Mouse (Mus musculus): ENCODE data around the gene Ache. TPM values are rescaled to one million over a fixed set of nuclear protein-coding genes. Genes with fewer than 3 reads are reported as not detected.

Ache gene
- polyA plus RNA-seq (2014; fragmentation: Illumina TruSeq; extraction: RNeasy Lipid Tissue Mini Kit (QIAGEN cat#74804); ENCODE audit: low read depth, low replicate concordance), result not detected

DNA sequence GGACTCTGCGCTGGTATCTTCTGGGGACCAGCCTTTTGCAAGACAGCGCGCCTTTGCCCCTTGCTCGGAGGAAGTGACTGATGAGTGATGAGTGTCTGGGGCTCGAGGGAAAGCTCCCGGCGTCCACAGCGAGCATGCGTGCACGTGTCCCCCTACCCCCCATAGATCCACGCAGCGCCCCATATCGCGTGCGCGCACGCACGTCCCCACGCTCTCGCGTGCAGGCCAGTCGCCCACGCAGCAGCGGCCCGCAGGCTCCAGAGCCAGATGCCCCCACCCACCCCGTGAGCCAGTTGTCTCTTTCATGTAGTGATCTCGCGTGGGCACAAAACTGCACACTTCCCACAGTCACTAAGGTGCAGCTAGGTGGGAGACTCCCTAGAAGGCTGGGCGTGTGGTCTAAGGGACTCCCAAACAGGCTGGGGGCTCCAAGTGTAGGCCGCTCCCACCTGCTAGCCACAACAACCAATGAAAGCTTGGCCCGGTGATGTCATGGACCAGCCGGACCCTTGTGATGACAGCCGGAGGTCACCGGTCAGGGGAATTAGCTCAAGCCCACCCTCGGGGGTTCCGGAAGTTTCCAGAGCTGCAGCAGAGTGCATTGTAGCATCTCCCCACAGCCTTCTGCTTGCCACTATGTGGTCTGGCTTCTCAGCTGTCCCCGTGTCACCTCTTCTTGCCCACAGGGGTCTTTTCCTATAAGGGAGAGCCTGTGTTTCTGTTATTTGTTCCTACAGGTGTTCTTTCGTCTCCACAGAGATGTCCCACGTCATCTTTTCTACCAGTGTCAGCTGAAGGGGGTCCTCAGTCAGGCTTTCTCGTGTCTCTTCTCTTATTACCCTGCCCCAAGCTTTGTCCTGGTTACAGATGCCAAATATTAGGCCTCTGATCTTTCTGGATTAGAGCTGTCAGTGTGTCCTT lies at the start of gene Ache:
Gene Ache, plus strand, starts transcription at position 488 of the 921 bp plus-strand sequence.

DNA sequence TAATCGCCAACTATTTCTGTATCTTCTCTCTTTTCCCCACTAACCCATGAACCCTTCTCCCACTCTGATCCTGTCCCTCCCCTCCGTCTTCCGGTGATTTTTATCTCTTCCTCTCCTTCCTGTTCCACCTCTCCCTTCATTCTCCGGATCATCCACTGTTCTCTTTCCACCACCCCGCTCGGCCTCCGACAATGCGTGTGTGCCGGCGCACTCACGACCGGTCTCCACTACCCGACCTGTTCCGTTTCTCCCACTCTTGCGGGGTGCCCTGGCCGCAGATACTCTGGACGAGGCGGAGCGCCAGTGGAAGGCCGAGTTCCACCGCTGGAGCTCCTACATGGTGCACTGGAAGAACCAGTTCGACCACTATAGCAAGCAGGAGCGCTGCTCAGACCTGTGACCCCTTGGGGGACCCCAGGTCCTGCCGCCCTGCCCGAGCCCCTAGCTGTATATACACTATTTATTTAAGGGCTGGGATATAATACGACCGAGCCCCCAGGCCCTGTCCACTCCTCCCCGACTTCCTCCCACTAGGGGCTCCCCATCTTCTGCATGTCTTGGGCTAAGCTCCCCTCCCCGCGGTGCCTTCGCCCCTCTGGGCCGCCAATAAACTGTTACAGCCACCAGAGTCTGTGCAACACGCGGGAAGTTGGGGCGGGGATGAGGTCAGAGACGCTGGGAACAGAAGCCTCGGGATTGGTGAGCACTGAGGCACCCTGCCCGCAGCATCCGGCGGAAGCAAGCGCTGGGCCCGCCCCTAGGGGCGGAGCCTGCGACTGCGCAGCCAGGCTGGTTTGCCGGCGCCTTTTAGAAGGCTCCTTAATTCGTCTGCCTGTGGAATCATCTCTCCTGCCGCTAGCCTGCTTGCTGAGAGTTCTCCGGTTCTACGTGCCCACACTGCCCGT lies 6.8 kb downstream of the Ache start, which contains the start of gene Ufsp1:
Gene Ufsp1, plus strand, starts transcription at position 791 of the 905 bp plus-strand sequence.

GRCm38 (mm10) chr5:137307071-137307912 lies 20.0 kb downstream of the Ache start, which contains the start of gene Srrt:
Srrt (minus strand) TSS chr5:137307674.

DNA sequence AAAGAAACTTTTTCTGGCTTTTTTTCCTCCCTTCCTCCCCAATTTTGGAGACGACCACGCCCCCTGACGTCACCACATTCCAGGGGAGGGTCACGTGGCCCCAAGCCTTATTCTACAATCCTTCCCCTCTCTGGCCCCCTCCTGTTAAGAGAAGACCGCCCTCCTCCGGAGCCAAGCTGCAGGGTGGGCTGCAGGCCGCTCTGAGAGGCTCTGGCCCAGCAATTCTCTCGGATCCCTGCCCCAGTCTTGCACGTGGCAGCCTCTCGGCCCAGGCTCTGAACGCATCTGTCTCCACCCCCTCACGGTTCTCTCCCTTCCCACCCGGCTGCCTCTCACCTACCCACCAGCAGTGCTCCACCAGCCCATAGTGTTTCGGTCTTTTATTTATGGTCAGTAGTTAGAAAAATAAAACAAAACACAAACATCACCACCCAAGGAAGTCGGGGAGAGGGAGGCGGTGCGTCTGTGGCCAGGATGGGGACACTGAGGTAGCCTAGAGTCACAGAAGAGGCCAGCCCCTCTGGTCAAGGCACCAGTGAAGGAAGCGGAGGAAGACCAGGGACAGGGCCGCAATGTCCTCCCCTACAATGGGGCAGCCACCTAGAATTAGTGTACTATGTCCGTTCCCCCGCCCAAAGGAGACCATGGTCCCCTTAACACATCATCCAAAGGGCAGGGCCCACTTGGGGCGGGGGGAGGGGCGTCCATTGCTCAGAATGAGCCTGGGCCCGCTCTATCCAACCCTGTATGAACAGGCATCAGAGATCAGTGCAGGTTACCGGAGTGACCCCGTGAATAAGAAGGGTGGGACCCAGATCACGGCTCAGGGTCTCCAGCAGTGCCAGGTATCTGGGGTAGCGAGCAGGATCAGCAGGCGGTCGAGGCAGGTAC lies 27.1 kb downstream of the Ache start, which contains the start of gene Trip6:
Gene Trip6, minus strand, starts transcription at position 212 of the 891 bp plus-strand sequence.

GRCm38 (mm10) chr5:137333512-137334174 lies 46.3 kb downstream of the Ache start, which contains the start of gene Slc12a9:
Slc12a9 (minus strand) TSS chr5:137333597.

Other genes with a start within 250 kb of the Ache start
- gene Ap1s1, start 241.4 kb upstream of the Ache start, polyA plus RNA-seq (2014; fragmentation: Illumina TruSeq; extraction: RNeasy Lipid Tissue Mini Kit (QIAGEN cat#74804); ENCODE audit: low read depth, low replicate concordance), result 7.2 TPM
- 0.67 TPM for gene Serpine1, start 215.3 kb upstream of the Ache start, polyA plus RNA-seq (2014; fragmentation: Illumina TruSeq; extraction: RNeasy Lipid Tissue Mini Kit (QIAGEN cat#74804); ENCODE audit: low read depth, low replicate concordance)
- 1.0 TPM for gene Trim56, start 171.3 kb upstream of the Ache start, polyA plus RNA-seq (2014; fragmentation: Illumina TruSeq; extraction: RNeasy Lipid Tissue Mini Kit (QIAGEN cat#74804); ENCODE audit: low read depth, low replicate concordance)
- 28.7 TPM for gene Muc3, start 138.2 kb upstream of the Ache start, polyA plus RNA-seq (2014; fragmentation: Illumina TruSeq; extraction: RNeasy Lipid Tissue Mini Kit (QIAGEN cat#74804); ENCODE audit: low read depth, low replicate concordance)
- 0.32 TPM for gene Muc3a, start 75.1 kb upstream of the Ache start, polyA plus RNA-seq (2014; fragmentation: Illumina TruSeq; extraction: RNeasy Lipid Tissue Mini Kit (QIAGEN cat#74804); ENCODE audit: low read depth, low replicate concordance)
- gene Ufsp1, start 7.1 kb downstream of the Ache start, polyA plus RNA-seq (2014; fragmentation: Illumina TruSeq; extraction: RNeasy Lipid Tissue Mini Kit (QIAGEN cat#74804); ENCODE audit: low read depth, low replicate concordance), result 0.35 TPM
- 56.1 TPM for gene Srrt, start 20.2 kb downstream of the Ache start, polyA plus RNA-seq (2014; fragmentation: Illumina TruSeq; extraction: RNeasy Lipid Tissue Mini Kit (QIAGEN cat#74804); ENCODE audit: low read depth, low replicate concordance)
- not detected for gene Trip6, start 26.9 kb downstream of the Ache start, polyA plus RNA-seq (2014; fragmentation: Illumina TruSeq; extraction: RNeasy Lipid Tissue Mini Kit (QIAGEN cat#74804); ENCODE audit: low read depth, low replicate concordance)
- 0.28 TPM for gene Slc12a9, start 46.1 kb downstream of the Ache start, polyA plus RNA-seq (2014; fragmentation: Illumina TruSeq; extraction: RNeasy Lipid Tissue Mini Kit (QIAGEN cat#74804); ENCODE audit: low read depth, low replicate concordance)
- 0.32 TPM for gene Ephb4, start 62.6 kb downstream of the Ache start, polyA plus RNA-seq (2014; fragmentation: Illumina TruSeq; extraction: RNeasy Lipid Tissue Mini Kit (QIAGEN cat#74804); ENCODE audit: low read depth, low replicate concordance)
- 2.8 TPM for gene Zan, start 189.5 kb downstream of the Ache start, polyA plus RNA-seq (2014; fragmentation: Illumina TruSeq; extraction: RNeasy Lipid Tissue Mini Kit (QIAGEN cat#74804); ENCODE audit: low read depth, low replicate concordance)
- not detected for gene Pop7, start 215.0 kb downstream of the Ache start, polyA plus RNA-seq (2014; fragmentation: Illumina TruSeq; extraction: RNeasy Lipid Tissue Mini Kit (QIAGEN cat#74804); ENCODE audit: low read depth, low replicate concordance)
- 0.83 TPM for gene Gigyf1, start 231.0 kb downstream of the Ache start, polyA plus RNA-seq (2014; fragmentation: Illumina TruSeq; extraction: RNeasy Lipid Tissue Mini Kit (QIAGEN cat#74804); ENCODE audit: low read depth, low replicate concordance)
- not detected for gene Epo, start 245.7 kb downstream of the Ache start, polyA plus RNA-seq (2014; fragmentation: Illumina TruSeq; extraction: RNeasy Lipid Tissue Mini Kit (QIAGEN cat#74804); ENCODE audit: low read depth, low replicate concordance)
- gene Gnb2, start 246.0 kb downstream of the Ache start, polyA plus RNA-seq (2014; fragmentation: Illumina TruSeq; extraction: RNeasy Lipid Tissue Mini Kit (QIAGEN cat#74804); ENCODE audit: low read depth, low replicate concordance), result 1.3 TPM